Mouse (Mus musculus) midbrain, embryonic 13.5 days (tissue): ENCODE data around the gene Upk2. TPM values are rescaled to one million over a fixed set of nuclear protein-coding genes. Genes with fewer than 3 reads are reported as not detected.

Experiments
- ATAC-seq: fragments of 200-750 bp; cut with Nextera tagmentation; 2 replicates; pipeline ENCODE4 v1.8.0; 2017; ENCODE audit warnings: mild to moderate bottlenecking, moderate TSS enrichment, moderate library complexity
- H3K27ac ChIP-seq: fragments of 300-500 bp; sonication (generic); 2 replicates; pipeline ENCODE4 v1.5.1; 2015; ENCODE audit warnings: inconsistent platforms, mild to moderate bottlenecking, moderate library complexity
- H3K27me3 ChIP-seq: fragments of 300-500 bp; sonication (generic); 2 replicates; pipeline ENCODE4 v1.6.1; 2015; ENCODE audit warnings: mild to moderate bottlenecking, inconsistent platforms
- H3K36me3 ChIP-seq: fragments of 300-500 bp; sonication (generic); 2 replicates; pipeline ENCODE4 v1.6.1; 2015; ENCODE audit warnings: mild to moderate bottlenecking, inconsistent platforms
- H3K4me1 ChIP-seq: fragments of 300-500 bp; sonication (generic); replicated peaks from 2 replicates; pipeline ENCODE4 v1.6.1; 2015; ENCODE audit warnings: inconsistent platforms
- H3K4me2 ChIP-seq: fragments of 300-500 bp; sonication (generic); replicated peaks from 2 replicates; pipeline ENCODE4 v1.6.1; 2015; ENCODE audit warnings: moderate library complexity, mild to moderate bottlenecking, inconsistent platforms
- H3K4me3 ChIP-seq: fragments of 300-500 bp; sonication (generic); replicated peaks from 2 replicates; pipeline ENCODE4 v1.5.1; 2015; ENCODE audit warnings: mild to moderate bottlenecking, inconsistent platforms
- H3K9ac ChIP-seq: fragments of 300-500 bp; sonication (generic); replicated peaks from 2 replicates; pipeline ENCODE4 v1.6.1; 2015; ENCODE audit warnings: mild to moderate bottlenecking, inconsistent platforms
- H3K9me3 ChIP-seq: fragments of 300-500 bp; sonication (generic); 2 replicates; pipeline ENCODE4 v1.6.1; 2016; ENCODE audit warnings: mild to moderate bottlenecking, inconsistent platforms
- WGBS: fragments of 180-500 bp; shearing (Covaris S2); methylation state at CpG from one replicate; pipeline ENCODE4 v1.1.7; 2015; 5-methylcytosine and 5-hydroxymethylcytosine counted together
- polyA plus RNA-seq: library from polyadenylated mRNA; unstranded; fragments of >200 nt; fragmentation: Nextera tagmentation; extraction: Ambion mirVana; gene quantifications from 2 replicates; pipeline ENCODE4 v1.2.1, GENCODE M21; 2015

Upk2 gene
- polyA plus RNA-seq, 1 experiment from 2014 or later: not detected

- peak overlapping the region; percentile 86 for H3K4me3 ChIP-seq
- H3K27me3 ChIP-seq: no peaks in the 10 kb centered on the region
- H3K9me3 ChIP-seq: no peaks in the 10 kb centered on the region
- peak overlapping the region; percentile 91 for H3K9ac ChIP-seq
- H3K4me2 ChIP-seq: peak overlapping the region; percentile 97
- peaks cover 31% of the 10 kb centered on the region for H3K4me1 ChIP-seq
- H3K27ac ChIP-seq: peak overlapping the region; percentile 99
- WGBS: under 1% methylated on average over 26 of the region's 27 CpGs
- ATAC-seq: peak; percentile 56
- no peaks in the 10 kb centered on the region for H3K36me3 ChIP-seq
Observed at GRCm38 (mm10) chr9:44478229-44478921, 23.6 kb upstream of the Upk2 start.

DNA sequence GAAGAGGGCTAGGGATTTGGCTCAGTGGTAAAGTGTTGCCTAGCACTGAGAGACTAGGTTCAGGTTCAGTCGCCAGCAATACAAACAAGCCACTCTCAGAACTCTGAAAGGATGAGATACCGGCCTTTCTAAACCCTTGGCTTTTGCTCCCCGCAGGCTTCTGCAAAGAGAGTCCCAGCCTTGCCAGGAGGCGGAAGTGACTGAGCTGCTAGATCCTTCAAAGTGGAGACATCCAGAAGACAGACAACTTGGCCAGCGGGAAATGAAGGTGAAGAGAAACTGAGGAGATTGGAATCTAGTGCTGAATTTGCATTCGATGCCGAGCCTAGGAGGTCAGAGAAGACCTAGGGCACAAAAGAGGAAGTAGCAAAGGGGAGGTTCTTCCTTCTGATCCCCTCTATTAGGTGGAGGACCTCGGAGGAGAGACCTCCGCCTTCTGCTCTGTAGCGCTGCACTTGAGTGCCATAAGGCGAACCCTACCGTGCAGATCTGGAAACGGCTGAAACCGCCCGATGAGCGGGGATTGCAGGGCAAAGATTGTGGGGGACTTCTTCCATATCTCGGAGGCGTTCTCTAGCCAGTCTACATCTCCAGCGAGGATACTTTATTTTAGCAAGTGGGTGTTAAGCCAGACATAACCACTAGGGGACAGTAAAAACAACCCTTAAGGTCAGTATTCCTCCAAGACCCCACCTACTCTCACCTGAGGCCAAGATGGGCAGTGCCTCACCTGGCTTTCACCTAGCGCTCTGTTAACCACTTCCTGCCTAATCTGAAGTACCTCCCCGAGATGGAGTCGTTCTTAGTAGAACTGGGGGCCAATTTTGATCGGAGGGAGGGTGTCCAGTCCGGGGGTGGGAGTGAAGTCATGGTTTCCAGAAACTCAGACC is 22.8 kb upstream of the Upk2 start:
- 6% methylated on average over 24 of the region's 24 CpGs for WGBS
- no peak for ATAC-seq
- H3K9me3 ChIP-seq: no peaks in the 10 kb centered on the region
- H3K4me3 ChIP-seq: peak overlapping the region; percentile 86
- peak overlapping the region; percentile 97 for H3K4me2 ChIP-seq
- no peaks in the 10 kb centered on the region for H3K27me3 ChIP-seq
- H3K4me1 ChIP-seq: peaks cover 31% of the 10 kb centered on the region
- H3K9ac ChIP-seq: peak overlapping the region; percentile 91
- H3K27ac ChIP-seq: peak overlapping the region; percentile 99
- no peaks in the 10 kb centered on the region for H3K36me3 ChIP-seq

GRCm38 (mm10) chr9:44475936-44476335 is 21.2 kb upstream of the Upk2 start:
- peaks cover 21% of the 10 kb centered on the region for H3K4me1 ChIP-seq
- WGBS: 98% methylated on average over 3 of the region's 3 CpGs
- no peak overlapping the region for H3K9ac ChIP-seq

GRCm38 (mm10) chr9:44474327-44474726 is 19.6 kb upstream of the Upk2 start:
- no peak overlapping the region for H3K9ac ChIP-seq
- no peak for ATAC-seq
- H3K9me3 ChIP-seq: no peaks in the 10 kb centered on the region
- no peaks in the 10 kb centered on the region for H3K27me3 ChIP-seq
- no peak overlapping the region for H3K27ac ChIP-seq
- no peak overlapping the region for H3K4me3 ChIP-seq
- no peak overlapping the region for H3K4me2 ChIP-seq
- no peaks in the 10 kb centered on the region for H3K36me3 ChIP-seq
- peaks cover 13% of the 10 kb centered on the region for H3K4me1 ChIP-seq
- WGBS: 32% methylated on average over 1 of the region's 1 CpGs

More at GRCm38 (mm10) chr9:44475936-44476335, 21.2 kb upstream of the Upk2 start:
- Histone ChIP-seq H3K27me3 (no peaks in the 10 kb centered on the region), H3K27ac (no peak overlapping the region), H3K36me3 (no peaks in the 10 kb centered on the region), H3K4me2 (no peak overlapping the region), H3K4me3 (no peak overlapping the region), H3K9me3 (no peaks in the 10 kb centered on the region)
- no peak for ATAC-seq

DNA sequence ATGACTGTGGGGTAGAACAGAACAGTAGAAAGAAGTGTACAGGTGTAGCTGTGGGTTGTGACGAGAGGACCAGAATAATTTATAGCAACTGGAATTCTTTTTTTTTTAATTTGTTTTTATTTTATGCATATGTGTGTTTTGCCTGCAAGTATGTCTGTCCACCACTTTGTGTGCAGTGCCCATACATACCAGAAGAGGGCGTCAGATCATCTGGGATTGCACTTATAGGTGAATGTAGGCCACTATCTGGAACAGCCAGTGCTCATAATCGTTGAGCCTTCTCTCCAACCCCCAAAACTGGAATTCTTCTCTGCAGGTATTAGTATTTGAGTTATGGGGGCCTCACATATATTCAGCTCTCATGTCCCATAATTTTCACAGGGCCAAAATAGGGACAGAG is 18.4 kb upstream of the Upk2 start:
- no peaks in the 10 kb centered on the region for H3K36me3 ChIP-seq
- ATAC-seq: no peak
- WGBS: 70% methylated on average over 3 of the region's 3 CpGs
- peaks cover 23% of the 10 kb centered on the region for H3K4me1 ChIP-seq
- no peaks in the 10 kb centered on the region for H3K27me3 ChIP-seq
- no peak overlapping the region for H3K4me2 ChIP-seq
- no peak overlapping the region for H3K4me3 ChIP-seq
- no peak overlapping the region for H3K9ac ChIP-seq
- no peak overlapping the region for H3K27ac ChIP-seq
- H3K9me3 ChIP-seq: no peaks in the 10 kb centered on the region

DNA sequence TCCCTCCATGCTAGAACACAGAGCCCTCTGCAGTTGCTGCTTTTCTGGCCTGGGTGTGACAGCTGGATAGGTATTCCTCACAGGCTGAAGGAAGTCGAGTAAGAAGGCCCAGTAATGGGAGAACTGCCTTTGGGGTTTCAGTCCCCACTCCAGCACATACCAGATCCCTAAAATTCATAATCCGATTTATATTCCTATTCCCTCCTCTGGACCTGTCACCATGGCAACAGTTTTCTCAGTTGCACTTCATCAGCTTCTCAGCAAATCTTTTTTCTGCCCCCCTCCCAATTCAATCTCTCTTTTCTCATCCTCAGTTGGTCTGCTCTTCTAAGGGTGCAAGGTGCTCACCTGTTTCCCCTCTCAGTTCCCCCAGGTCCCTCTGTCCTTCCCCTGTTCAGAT is 14.0 kb upstream of the Upk2 start:
- H3K9me3 ChIP-seq: no peaks in the 10 kb centered on the region
- WGBS: 47% methylated on average over 2 of the region's 2 CpGs

GRCm38 (mm10) chr9:44468224-44468623 is 13.4 kb upstream of the Upk2 start:
- 0 out of 2 replicates have a peak overlapping the region, but pooled peaks have one; percentile 7 for H3K27ac ChIP-seq
- no peaks in the 10 kb centered on the region for H3K9me3 ChIP-seq
- 57% methylated on average over 7 of the region's 7 CpGs for WGBS
- no peaks in the 10 kb centered on the region for H3K36me3 ChIP-seq
- H3K9ac ChIP-seq: no peak overlapping the region
- no peak overlapping the region for H3K4me2 ChIP-seq
- peaks cover 15% of the 10 kb centered on the region for H3K4me1 ChIP-seq
- no peak for ATAC-seq
- H3K4me3 ChIP-seq: no peak overlapping the region
- H3K27me3 ChIP-seq: no peaks in the 10 kb centered on the region

More for the DNA sequence above, 14.0 kb upstream of the Upk2 start:
- Histone ChIP-seq H3K27ac (0 out of 2 replicates have a peak overlapping the region, but pooled peaks have one; percentile 7), H3K4me2 (no peak overlapping the region), H3K4me3 (no peak overlapping the region), H3K9ac (no peak overlapping the region), H3K4me1 (peaks cover 15% of the 10 kb centered on the region), H3K27me3 (no peaks in the 10 kb centered on the region), H3K36me3 (no peaks in the 10 kb centered on the region)
- no peak for ATAC-seq

GRCm38 (mm10) chr9:44461950-44462349 is 7.2 kb upstream of the Upk2 start:
- Histone ChIP-seq H3K4me2 (no peak overlapping the region), H3K27me3 (no peaks in the 10 kb centered on the region), H3K27ac (no peak overlapping the region), H3K36me3 (no peaks in the 10 kb centered on the region), H3K4me1 (peaks cover 15% of the 10 kb centered on the region), H3K9me3 (no peaks in the 10 kb centered on the region), H3K9ac (no peak overlapping the region), H3K4me3 (no peak overlapping the region)
- no peak for ATAC-seq
- 84% methylated on average over 5 of the region's 5 CpGs for WGBS

- H3K4me2 ChIP-seq: peak overlapping the region; percentile 50
- H3K27ac ChIP-seq: peak overlapping the region; percentile 96
- WGBS: 2% methylated on average over 11 of the region's 11 CpGs
- H3K4me1 ChIP-seq: peaks cover 42% of the 10 kb centered on the region
- peaks cover 16% of the 10 kb centered on the region for H3K27me3 ChIP-seq
- H3K9ac ChIP-seq: peak overlapping the region; percentile 32
- peak; percentile 97 for ATAC-seq
- H3K9me3 ChIP-seq: no peaks in the 10 kb centered on the region
- H3K4me3 ChIP-seq: peak overlapping the region; percentile 20
- no peaks in the 10 kb centered on the region for H3K36me3 ChIP-seq
Observed at GRCm38 (mm10) chr9:44457035-44457742, 2.4 kb upstream of the Upk2 start.

DNA sequence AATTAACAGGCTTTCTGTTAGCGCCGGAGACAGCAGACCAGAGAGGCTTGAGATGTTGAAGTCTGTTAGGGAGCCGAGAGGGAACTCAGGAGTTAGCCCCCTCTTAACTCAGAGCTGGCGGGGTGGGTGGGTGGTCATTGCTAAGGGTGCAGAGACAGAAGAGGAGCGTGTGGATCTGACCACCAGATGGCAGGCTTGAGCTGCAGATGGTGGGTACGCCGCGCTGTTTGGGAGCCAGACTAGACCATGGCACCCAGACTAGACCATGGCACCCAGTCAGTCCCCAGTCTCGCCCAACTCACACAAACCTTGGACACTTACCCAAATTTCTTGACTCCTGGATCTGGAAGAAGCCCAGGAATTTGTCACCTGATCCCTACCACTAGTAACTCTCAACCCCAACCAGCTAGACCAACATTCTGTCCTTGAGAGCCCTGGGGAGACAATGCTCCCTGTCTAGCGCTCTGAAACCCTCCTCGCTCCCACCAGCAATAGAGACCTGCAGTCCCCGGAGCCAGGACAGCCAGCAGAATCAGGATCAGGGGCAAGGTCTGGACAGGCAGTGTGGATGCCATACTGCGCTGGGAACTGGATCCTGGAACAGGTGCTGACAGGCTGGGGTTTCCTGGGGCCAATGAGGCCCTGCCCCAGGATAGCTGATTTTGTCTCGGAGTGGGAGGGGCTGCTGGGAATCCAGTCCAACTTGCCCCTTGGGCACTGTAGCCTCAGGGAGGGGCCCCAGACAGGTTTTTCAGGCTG is 465 bp downstream of the Upk2 start:
- Histone ChIP-seq H3K4me1 (peaks cover 42% of the 10 kb centered on the region), H3K4me3 (no peak overlapping the region), H3K27me3 (peaks cover 16% of the 10 kb centered on the region), H3K27ac (peak overlapping the region; percentile 45; the same call in 1 of the 2 replicates), H3K9ac (no peak overlapping the region), H3K36me3 (no peaks in the 10 kb centered on the region), H3K4me2 (no peak overlapping the region), H3K9me3 (no peaks in the 10 kb centered on the region)
- ATAC-seq: peak; percentile 68
- 10% methylated on average over 14 of the region's 14 CpGs for WGBS

- Histone ChIP-seq H3K27ac (no peak overlapping the region), H3K9ac (no peak overlapping the region), H3K9me3 (no peaks in the 10 kb centered on the region), H3K4me3 (no peak overlapping the region), H3K27me3 (peaks cover 16% of the 10 kb centered on the region), H3K36me3 (no peaks in the 10 kb centered on the region), H3K4me2 (no peak overlapping the region), H3K4me1 (peaks cover 12% of the 10 kb centered on the region)
- no peak for ATAC-seq
Observed at GRCm38 (mm10) chr9:44450387-44450786, 4.4 kb downstream of the Upk2 start.
